ENCODE assay signal across 18 mouse cellular contexts in genomic region chr1:163386196-163386595, GRCm38 (mm10). TPM values are rescaled to one million over a fixed set of nuclear protein-coding genes. Genes with fewer than 3 reads are reported as not detected.
A peak's percentile ranks its signal among the peaks of the same experiment; 100 is the strongest.
DNase-seq lines count a peak whose midpoint lies in the region; ATAC-seq and TF ChIP-seq lines count a peak whose summit lies in the region.
"Had no signal": no experiment of that assay in that cellular context is flagged by ENCODE, and none has a peak within 500 bp of the region (broad histone marks: within the 10 kb centered on the region; RNA-seq: fewer than 3 reads in every experiment).

No protein-coding gene starts in this region.

- H3K9me3 ChIP-seq in heart, embryonic 11.5 days (replicated peaks; ENCODE audit: control insufficient read depth, low read length): no peaks in the 10 kb centered on the region
- no peaks in the 10 kb centered on the region for H3K9me3 ChIP-seq in heart, postnatal 0 days (replicated peaks; ENCODE audit: control insufficient read depth, low read length)
- no peaks in the 10 kb centered on the region for H3K9me3 ChIP-seq in hindbrain, embryonic 16.5 days (ENCODE audit: control insufficient read depth, low read length)
- H3K9me3 ChIP-seq: embryonic facial prominence, embryonic 13.5 days; forebrain, embryonic 12.5 days; hindbrain, embryonic 10.5 days had no signal

- peaks cover 11% of the 10 kb centered on the region for H3K36me3 ChIP-seq in heart, embryonic 11.5 days (ENCODE audit: control insufficient read depth, insufficient read depth, low read length)
- peaks cover 36% of the 10 kb centered on the region for H3K36me3 ChIP-seq in heart, postnatal 0 days (replicated peaks; ENCODE audit: control insufficient read depth, insufficient read depth, low read length)
- peaks cover 14% of the 10 kb centered on the region for H3K36me3 ChIP-seq in hindbrain, embryonic 16.5 days (ENCODE audit: control insufficient read depth, insufficient read depth, low read length)

- no peaks in the 10 kb centered on the region for H3K27me3 ChIP-seq in heart, embryonic 11.5 days (ENCODE audit: control insufficient read depth, insufficient read depth, low read length)
- no peaks in the 10 kb centered on the region for H3K27me3 ChIP-seq in heart, postnatal 0 days (ENCODE audit: control insufficient read depth, insufficient read depth, low read length)
- H3K27me3 ChIP-seq in hindbrain, embryonic 16.5 days (replicated peaks; ENCODE audit: control insufficient read depth, insufficient read depth, low read length): no peaks in the 10 kb centered on the region
- H3K27me3 ChIP-seq: embryonic facial prominence, embryonic 13.5 days; forebrain, embryonic 12.5 days had no signal

- intact Hi-C loops in heart, postnatal 36 days (cut with DNase I): no loop called here

- TF ChIP-seq EP300 in heart, postnatal 0 days (IDR thresholded peaks at IDR 0.05; ENCODE audit: low read depth): no peak

- TF ChIP-seq CTCF in heart, postnatal 0 days (IDR thresholded peaks at IDR 0.05; ENCODE audit: low read depth): peak; percentile 17; the same call in 1 of the 2 replicates

- DNase-seq in heart, adult 18-20 months: peak; percentile 37 to 69
- no peak for DNase-seq in heart, postnatal 0 days (ENCODE audit: low spot score)
- peak; percentile 12 to 16 for DNase-seq in heart, postnatal 36 days
- DNase-seq in frontal cortex, adult 2 months (ENCODE audit: extremely low spot score in 1 of 2, low spot score in 1 of 2): no peak
- DNase-seq: adrenal gland, adult 8-10 months; cerebellum, adult 11-12 months; cerebellum, adult 9-11 months; cerebellum, postnatal 36 days; kidney, adult 8-10 months had no signal

- ATAC-seq in heart, embryonic 11.5 days (replicated peaks; ENCODE audit: insufficient number of reproducible peaks, low FRiP score, low TSS enrichment): no peak
- 0 out of 2 replicates have a peak, but pooled peaks have one; percentile 11 for ATAC-seq in heart, postnatal 0 days (ENCODE audit: insufficient read depth, low read depth)
- ATAC-seq in hindbrain, embryonic 16.5 days: no peak
- ATAC-seq: forebrain, embryonic 16.5 days; intestine, postnatal 0 days had no signal

- H3K4me2 ChIP-seq in heart, embryonic 11.5 days: no peak overlapping the region
- no peak overlapping the region for H3K4me2 ChIP-seq in heart, postnatal 0 days (ENCODE audit: low read depth, low read length)
- H3K4me2 ChIP-seq in hindbrain, embryonic 16.5 days (ENCODE audit: low read length): no peak overlapping the region
- H3K4me2 ChIP-seq: embryonic facial prominence, embryonic 13.5 days; forebrain, embryonic 12.5 days; hindbrain, embryonic 14.5 days had no signal

- H3K27ac ChIP-seq in heart, embryonic 11.5 days (ENCODE audit: low read depth, low read length): no peak overlapping the region
- H3K27ac ChIP-seq in brown adipose tissue, adult 24 weeks (replicated peaks; ENCODE audit: low read depth, low read length): 0 out of 2 replicates have a peak overlapping the region, but pooled peaks have one; percentile 85
- no peak overlapping the region for H3K27ac ChIP-seq in heart, postnatal 0 days (ENCODE audit: low read depth)
- no peak overlapping the region for H3K27ac ChIP-seq in hindbrain, embryonic 16.5 days (ENCODE audit: low read depth, low read length)
- H3K27ac ChIP-seq: embryonic facial prominence, embryonic 13.5 days; forebrain, embryonic 12.5 days; hindbrain, embryonic 10.5 days; hindbrain, embryonic 14.5 days had no signal

- no peaks in the 10 kb centered on the region for H3K4me1 ChIP-seq in heart, embryonic 11.5 days (ENCODE audit: control insufficient read depth, insufficient read depth, low read length)
- H3K4me1 ChIP-seq in brown adipose tissue, adult 24 weeks (ENCODE audit: control insufficient read depth, insufficient read depth, insufficient read length, low read length): peaks cover 15% of the 10 kb centered on the region; the same call in 1 of the 2 replicates
- H3K4me1 ChIP-seq in heart, postnatal 0 days (ENCODE audit: control insufficient read depth, insufficient read depth): no peaks in the 10 kb centered on the region
- no peaks in the 10 kb centered on the region for H3K4me1 ChIP-seq in hindbrain, embryonic 16.5 days (ENCODE audit: control insufficient read depth, insufficient read depth, low read depth, low read length)
- H3K4me1 ChIP-seq: forebrain, embryonic 12.5 days; hindbrain, embryonic 10.5 days had no signal

- 85% methylated on average over 9 of the region's 9 CpGs for WGBS in heart, embryonic 11.5 days (ENCODE audit: insufficient replicate concordance)
- WGBS in heart, postnatal 0 days: 73% methylated on average over 9 of the region's 9 CpGs
- WGBS in hindbrain, embryonic 16.5 days: 89% methylated on average over 9 of the region's 9 CpGs

- H3K9ac ChIP-seq in heart, embryonic 11.5 days (ENCODE audit: low read depth, low read length): no peak overlapping the region
- H3K9ac ChIP-seq in heart, postnatal 0 days (replicated peaks; ENCODE audit: low read depth, low read length): no peak overlapping the region
- no peak overlapping the region for H3K9ac ChIP-seq in hindbrain, embryonic 16.5 days (ENCODE audit: low read depth, low read length)
- H3K9ac ChIP-seq: embryonic facial prominence, embryonic 13.5 days; forebrain, embryonic 12.5 days; hindbrain, embryonic 14.5 days had no signal

- no peak overlapping the region for H3K4me3 ChIP-seq in heart, embryonic 11.5 days (ENCODE audit: low read depth, low read length)
- no peak overlapping the region for H3K4me3 ChIP-seq in brown adipose tissue, adult 24 weeks (ENCODE audit: insufficient read depth, low read depth, low read length)
- no peak overlapping the region for H3K4me3 ChIP-seq in heart, postnatal 0 days (ENCODE audit: low read depth, low read length)
- H3K4me3 ChIP-seq in hindbrain, embryonic 16.5 days (ENCODE audit: low read length): no peak overlapping the region
- H3K4me3 ChIP-seq: embryonic facial prominence, embryonic 13.5 days; forebrain, embryonic 12.5 days; hindbrain, embryonic 10.5 days had no signal

RNA-seq across cellular contexts. Expression of gene Gorab, which starts 17.3 kb away (rescaled TPM):
- 1 to 10 TPM; 1.9 to 3.1 TPM for total RNA-seq in heart, adult 18-20 months (2021)
- polyA plus RNA-seq in heart, embryonic 11.5 days (2014; fragmentation: Nextera tagmentation; extraction: Ambion mirVana): 10.8 and 14.1 TPM in 2 replicates
- polyA plus RNA-seq in brown adipose tissue, adult 24 weeks (2012; ENCODE audit: insufficient read depth, insufficient read length, missing spikeins): 4.0 and 5.5 TPM in 2 replicates
- 5.1 and 7.8 TPM in 2 replicates for total RNA-seq in heart, postnatal 0 days (2014; rRNA removed; ENCODE audit: low replicate concordance)
- polyA plus RNA-seq in heart, postnatal 0 days (2015; fragmentation: Nextera tagmentation; extraction: Ambion mirVana): 5.0 and 5.8 TPM in 2 replicates
- total RNA-seq in heart, postnatal 36 days (2021): 1 to 10 TPM; 2.9 to 3.0 TPM
- polyA plus RNA-seq in hindbrain, embryonic 16.5 days (2015; fragmentation: Nextera tagmentation; extraction: Ambion mirVana): 19.2 and 20.5 TPM in 2 replicates
- polyA plus RNA-seq in frontal cortex, adult 2 months (2012; rRNA removed): 9.0 and 10.1 TPM in 2 replicates

Comparison
In these comparisons a context has a peak if more than half of its experiments do, and no peak if none do; other contexts are left out.
1. DNase-seq: peak in heart, adult 18-20 months (2 of 2) and heart, postnatal 36 days (2 of 2); none in heart, postnatal 0 days (single experiment) and frontal cortex, adult 2 months (0 of 2).